Mouse (Mus musculus) midbrain, embryonic 11.5 days (tissue): ENCODE results near the gene Sos1. TPM values are rescaled to one million over a fixed set of nuclear protein-coding genes. Genes with fewer than 3 reads are reported as not detected.

Source experiments
- ATAC-seq: fragments of 200-750 bp; cut with Nextera tagmentation; 2 replicates; pipeline ENCODE4 v1.8.0; 2017; ENCODE audit warnings: moderate TSS enrichment, moderate library complexity; ENCODE audit not compliant: low FRiP score
- DNase-seq: peaks from one replicate; pipeline ENCODE4 v3.0.0; 2015; ENCODE audit warnings: low spot score; ENCODE audit errors: missing footprints
- H3K27ac ChIP-seq: fragments of 300-500 bp; sonication (generic); 2 replicates; pipeline ENCODE4 v1.5.1; 2014; ENCODE audit warnings: low read depth, low read length
- H3K27me3 ChIP-seq: fragments of 300-500 bp; sonication (generic); 2 replicates; pipeline ENCODE4 v1.6.1; 2014; ENCODE audit warnings: mild to moderate bottlenecking, low read length, moderate library complexity, mixed read lengths; ENCODE audit not compliant: control insufficient read depth, insufficient read depth
- H3K36me3 ChIP-seq: fragments of 300-500 bp; sonication (generic); 2 replicates; pipeline ENCODE4 v1.6.1; 2014; ENCODE audit warnings: mild to moderate bottlenecking, low read length, moderate library complexity, mixed read lengths; ENCODE audit not compliant: control insufficient read depth, insufficient read depth
- H3K4me1 ChIP-seq: fragments of 300-500 bp; sonication (generic); 2 replicates; pipeline ENCODE4 v1.6.1; 2014; ENCODE audit warnings: low read length; ENCODE audit not compliant: control insufficient read depth, insufficient read depth
- H3K4me2 ChIP-seq: fragments of 300-500 bp; sonication (generic); 2 replicates; pipeline ENCODE4 v1.6.1; 2014; ENCODE audit warnings: mild to moderate bottlenecking, moderate library complexity
- H3K4me3 ChIP-seq: fragments of 300-500 bp; sonication (generic); 2 replicates; pipeline ENCODE4 v1.5.1; 2014; ENCODE audit warnings: low read depth, low read length
- H3K9ac ChIP-seq: fragments of 300-500 bp; sonication (generic); 2 replicates; pipeline ENCODE4 v1.6.1; 2014; ENCODE audit warnings: low read length
- H3K9me3 ChIP-seq: fragments of 300-500 bp; sonication (generic); 2 replicates; pipeline ENCODE4 v1.6.1; 2016; ENCODE audit warnings: low read length; ENCODE audit not compliant: control insufficient read depth
- WGBS: fragments of 180-500 bp; shearing (Covaris S2); extraction: QIAGEN DNeasy Blood & Tissue Kit; methylation state at CpG from one replicate; pipeline ENCODE4 v1.1.7; 2014; 5-methylcytosine and 5-hydroxymethylcytosine counted together
- polyA plus RNA-seq: library from polyadenylated mRNA; unstranded; fragments of >200 nt; fragmentation: Nextera tagmentation; extraction: Ambion mirVana; gene quantifications from 2 replicates; pipeline ENCODE4 v1.2.1, GENCODE M21; 2014

The Sos1 gene
- polyA plus RNA-seq, 1 experiment from 2014 or later, result 8.9 TPM

DNA sequence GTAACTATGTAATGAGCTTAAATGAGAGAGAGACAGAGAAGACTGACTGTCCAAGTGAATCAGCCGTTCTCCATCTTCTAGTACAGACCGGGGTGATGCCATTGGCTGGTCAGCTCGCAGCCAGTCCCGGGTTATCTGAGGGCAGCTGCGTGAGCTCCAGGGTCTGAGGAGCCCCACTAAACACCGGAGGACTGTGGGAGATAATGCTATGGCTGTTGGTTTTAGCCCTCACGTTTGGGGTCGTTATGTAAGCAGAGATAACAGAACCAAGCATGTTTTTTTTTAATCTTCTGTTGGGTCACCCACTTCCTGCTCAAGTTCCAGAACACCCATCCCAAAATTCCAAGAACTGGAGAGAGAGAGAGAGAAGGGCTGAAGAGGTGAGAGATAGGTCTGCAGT lies 33.5 kb upstream of the Sos1 start:
- Histone ChIP-seq H3K27me3 (no peaks in the 10 kb centered on the region), H3K36me3 (no peaks in the 10 kb centered on the region), H3K4me2 (no peak overlapping the region), H3K9ac (no peak overlapping the region), H3K4me1 (no peaks in the 10 kb centered on the region), H3K27ac (no peak overlapping the region), H3K4me3 (no peak overlapping the region), H3K9me3 (no peaks in the 10 kb centered on the region; the same call in 1 of the 2 replicates)
- DNase-seq (no peak), ATAC-seq (no peak)
- 87% methylated on average over 8 of the region's 8 CpGs for WGBS

DNA sequence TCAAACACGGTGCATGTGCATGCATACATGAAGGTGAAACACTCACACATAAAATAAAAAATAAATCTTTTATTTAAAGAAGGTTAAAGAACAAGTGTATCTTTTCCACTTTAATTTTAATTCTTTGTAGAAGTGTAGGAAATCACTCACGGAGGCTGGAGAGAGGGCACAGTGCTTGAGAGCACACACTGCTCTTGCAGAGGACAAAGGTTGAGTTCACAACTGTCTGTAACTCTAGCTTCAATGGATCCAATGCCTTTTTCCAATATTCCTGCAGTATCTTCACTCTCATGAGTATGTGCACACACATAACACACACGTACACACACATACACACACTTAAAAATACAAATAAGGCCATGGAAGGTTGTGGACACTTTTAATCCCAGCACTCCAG lies 30.2 kb upstream of the Sos1 start:
- H3K27ac ChIP-seq, result no peak overlapping the region
- H3K4me1 ChIP-seq, result no peaks in the 10 kb centered on the region
- no peak overlapping the region for H3K4me3 ChIP-seq
- no peaks in the 10 kb centered on the region for H3K36me3 ChIP-seq
- H3K27me3 ChIP-seq, result no peaks in the 10 kb centered on the region
- ATAC-seq (no peak), DNase-seq (no peak)
- no peak overlapping the region for H3K4me2 ChIP-seq
- H3K9ac ChIP-seq, result no peak overlapping the region
- WGBS, result 90% methylated on average over 3 of the region's 3 CpGs
- H3K9me3 ChIP-seq, result no peaks in the 10 kb centered on the region; the same call in 1 of the 2 replicates

- no peak for DNase-seq
- Histone ChIP-seq H3K36me3 (no peaks in the 10 kb centered on the region), H3K27me3 (no peaks in the 10 kb centered on the region), H3K4me3 (no peak overlapping the region), H3K4me2 (no peak overlapping the region), H3K9ac (no peak overlapping the region), H3K27ac (no peak overlapping the region), H3K9me3 (no peaks in the 10 kb centered on the region; the same call in 1 of the 2 replicates), H3K4me1 (no peaks in the 10 kb centered on the region)
- WGBS, result 57% methylated on average over 4 of the region's 4 CpGs
- ATAC-seq, result no peak
These were observed 29.5 kb upstream of the Sos1 start for GRCm38 (mm10) chr17:80509494-80510458.

DNA sequence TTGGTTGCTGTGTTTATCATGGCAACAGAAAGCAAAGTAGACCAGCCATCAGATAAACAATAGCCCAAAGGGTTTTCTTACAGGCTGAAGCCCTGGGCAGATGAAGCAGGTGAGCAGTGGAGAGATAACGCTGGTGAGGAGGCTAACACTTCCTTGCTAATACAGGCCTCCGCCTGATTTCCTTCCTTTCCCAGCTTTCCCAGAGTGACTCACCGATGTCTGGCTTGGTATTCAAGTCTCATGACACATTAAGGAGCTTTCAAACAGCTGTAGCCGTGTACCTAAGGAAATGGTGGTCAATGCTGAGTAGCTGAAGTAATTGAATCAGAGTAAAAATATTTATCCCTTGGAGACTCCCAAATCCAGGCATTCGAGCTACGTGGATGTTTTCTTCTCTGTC lies 25.5 kb upstream of the Sos1 start:
- ATAC-seq, result no peak
- 88% methylated on average over 6 of the region's 6 CpGs for WGBS

DNA sequence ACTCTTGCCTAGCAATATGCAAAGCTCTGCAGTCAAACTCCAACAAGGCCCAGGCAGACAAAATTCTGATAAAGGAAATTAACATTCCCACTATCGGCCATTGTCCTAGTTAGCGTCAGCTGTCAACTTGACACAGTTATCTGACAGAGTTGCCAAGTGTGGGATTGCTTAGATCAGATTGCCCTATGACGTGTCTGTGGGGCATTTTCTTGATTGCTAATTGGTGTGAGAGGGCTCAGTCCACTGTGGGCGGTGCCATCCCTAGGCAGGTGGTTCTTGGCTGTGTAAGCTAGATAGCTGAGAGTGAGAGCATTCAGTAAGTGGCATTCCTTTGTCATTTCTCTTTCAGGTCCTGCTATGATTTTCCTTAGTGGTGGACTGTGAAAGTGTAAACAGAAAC lies 25.1 kb upstream of the Sos1 start:
- ATAC-seq (no peak), DNase-seq (no peak)
- Histone ChIP-seq H3K27me3 (no peaks in the 10 kb centered on the region), H3K36me3 (no peaks in the 10 kb centered on the region), H3K4me3 (no peak overlapping the region), H3K9me3 (no peaks in the 10 kb centered on the region), H3K9ac (no peak overlapping the region), H3K27ac (no peak overlapping the region), H3K4me2 (no peak overlapping the region), H3K4me1 (no peaks in the 10 kb centered on the region)
- WGBS, result 88% methylated on average over 4 of the region's 4 CpGs

More for the DNA sequence above, 25.5 kb upstream of the Sos1 start:
- Histone ChIP-seq H3K27ac (no peak overlapping the region), H3K9ac (no peak overlapping the region), H3K4me2 (no peak overlapping the region), H3K4me3 (no peak overlapping the region), H3K36me3 (no peaks in the 10 kb centered on the region), H3K9me3 (no peaks in the 10 kb centered on the region), H3K4me1 (no peaks in the 10 kb centered on the region), H3K27me3 (no peaks in the 10 kb centered on the region)
- DNase-seq, result no peak

DNA sequence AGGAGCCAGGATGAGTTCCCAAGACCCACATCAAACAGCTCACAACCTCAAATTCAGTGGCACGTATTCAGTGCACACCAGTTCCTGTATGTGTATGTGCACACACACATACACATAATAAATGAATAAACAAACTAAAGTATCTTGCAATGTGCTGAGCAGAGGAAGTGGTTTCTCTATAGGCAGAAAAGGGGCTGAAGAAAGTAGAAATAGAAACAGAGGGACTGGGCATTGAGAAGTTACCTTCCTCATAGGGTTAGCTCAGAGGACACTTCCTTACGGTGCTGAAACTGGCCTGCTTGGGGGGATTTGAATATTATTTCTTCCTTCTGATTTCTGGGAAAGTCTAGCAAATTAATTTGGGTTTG lies 21.5 kb upstream of the Sos1 start:
- Histone ChIP-seq H3K9me3 (no peaks in the 10 kb centered on the region), H3K27ac (no peak overlapping the region), H3K27me3 (no peaks in the 10 kb centered on the region), H3K36me3 (no peaks in the 10 kb centered on the region), H3K4me2 (no peak overlapping the region), H3K4me3 (no peak overlapping the region), H3K9ac (no peak overlapping the region), H3K4me1 (no peaks in the 10 kb centered on the region)
- no peak for ATAC-seq
- 71% methylated on average over 2 of the region's 2 CpGs for WGBS
- DNase-seq, result no peak

DNA sequence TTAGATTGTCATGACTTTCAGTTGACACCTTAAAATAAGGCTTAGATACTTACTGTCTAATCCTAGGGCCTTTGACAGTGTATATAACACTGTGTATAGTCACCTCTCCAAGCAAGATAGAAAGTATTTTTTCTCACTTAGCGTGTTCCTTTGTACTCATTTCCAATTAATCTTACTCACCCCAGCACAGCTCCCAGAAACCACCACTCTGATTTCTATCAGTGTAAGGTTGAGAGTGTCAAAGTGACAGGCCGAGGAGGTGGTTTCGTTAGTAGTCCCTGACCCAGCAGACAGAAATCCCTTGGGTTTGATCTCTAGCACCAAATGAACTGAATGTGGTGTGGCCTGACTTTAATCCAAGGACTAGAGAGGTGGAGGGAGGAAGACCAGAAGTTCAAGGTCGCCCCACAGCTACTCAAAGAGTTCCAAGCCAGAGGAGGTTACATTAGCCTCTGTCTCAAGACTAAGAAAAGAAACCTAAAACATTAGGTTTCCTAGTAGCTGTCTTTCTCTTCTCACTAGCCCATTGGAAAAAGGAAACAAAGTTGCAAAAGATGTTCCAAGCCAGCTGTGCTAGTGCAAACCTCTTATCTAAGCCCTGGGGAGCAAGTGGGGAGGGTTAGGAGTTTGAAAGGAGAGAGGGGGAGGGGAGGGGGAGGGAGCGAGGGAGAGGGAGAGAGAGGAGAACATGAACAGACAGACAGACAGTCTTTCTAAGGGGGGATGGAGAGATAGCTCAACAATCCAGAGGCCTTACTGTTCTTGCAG lies 21.0 kb upstream of the Sos1 start:
- H3K4me3 ChIP-seq, result no peak overlapping the region
- H3K4me2 ChIP-seq, result no peak overlapping the region
- no peak overlapping the region for H3K27ac ChIP-seq
- DNase-seq (no peak), ATAC-seq (no peak)
- no peak overlapping the region for H3K9ac ChIP-seq
- no peaks in the 10 kb centered on the region for H3K27me3 ChIP-seq
- no peaks in the 10 kb centered on the region for H3K36me3 ChIP-seq
- 70% methylated on average over 5 of the region's 5 CpGs for WGBS
- H3K9me3 ChIP-seq, result no peaks in the 10 kb centered on the region
- H3K4me1 ChIP-seq, result no peaks in the 10 kb centered on the region

GRCm38 (mm10) chr17:80500025-80500424 lies 19.8 kb upstream of the Sos1 start:
- H3K9me3 ChIP-seq, result no peaks in the 10 kb centered on the region
- H3K36me3 ChIP-seq, result no peaks in the 10 kb centered on the region
- no peak for DNase-seq
- no peak for ATAC-seq
- WGBS, result 83% methylated on average over 4 of the region's 4 CpGs
- H3K27me3 ChIP-seq, result no peaks in the 10 kb centered on the region
- H3K27ac ChIP-seq, result no peak overlapping the region
- H3K9ac ChIP-seq, result no peak overlapping the region
- no peak overlapping the region for H3K4me2 ChIP-seq
- H3K4me3 ChIP-seq, result no peak overlapping the region
- H3K4me1 ChIP-seq, result no peaks in the 10 kb centered on the region
